Mouse (Mus musculus) left cerebral cortex, postnatal 4 days (tissue): Measurements from ENCODE around the gene Irf6. TPM values are rescaled to one million over a fixed set of nuclear protein-coding genes. Genes with fewer than 3 reads are reported as not detected.

Experiments used
- DNase-seq: peaks from one replicate; pipeline ENCODE4 v3.0.0-alpha.2; 2022
- intact Hi-C: fragments of 180-260 bp; cut with DNase I; formaldehyde crosslinking; loops from one replicate; pipeline ENCODE4 v1.15.1; 2025
- total RNA-seq, 2 experiments: library from RNA; stranded (reverse); gene quantifications; 2 replicates each; pipeline ENCODE4 v1.2.3; 2021

Gene Irf6
- total RNA-seq, 2 experiments from 2014 or later = 0.79 to 1.1 TPM

DNA sequence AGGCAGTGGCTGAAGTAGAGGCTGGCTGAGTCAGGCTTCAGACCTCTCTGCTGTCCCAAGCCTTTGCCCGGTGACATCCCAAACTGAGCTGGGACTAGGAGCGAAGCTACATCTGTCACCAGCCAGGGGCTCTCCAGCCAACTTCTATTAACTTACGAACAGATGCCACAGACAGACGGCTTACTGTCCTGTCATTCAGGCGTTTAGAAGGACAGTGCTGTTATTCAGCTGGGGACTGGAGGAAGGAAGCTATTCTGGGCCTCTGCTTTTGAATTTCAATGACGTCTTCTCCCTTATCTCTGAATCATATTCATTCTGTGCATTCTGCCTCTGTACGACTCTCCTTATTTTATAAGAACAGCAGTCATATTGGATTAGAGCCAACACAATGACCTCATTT, 1.8 kb upstream of the Irf6 start:
- intact Hi-C loops = no loop called here
- DNase-seq = no peak

DNA sequence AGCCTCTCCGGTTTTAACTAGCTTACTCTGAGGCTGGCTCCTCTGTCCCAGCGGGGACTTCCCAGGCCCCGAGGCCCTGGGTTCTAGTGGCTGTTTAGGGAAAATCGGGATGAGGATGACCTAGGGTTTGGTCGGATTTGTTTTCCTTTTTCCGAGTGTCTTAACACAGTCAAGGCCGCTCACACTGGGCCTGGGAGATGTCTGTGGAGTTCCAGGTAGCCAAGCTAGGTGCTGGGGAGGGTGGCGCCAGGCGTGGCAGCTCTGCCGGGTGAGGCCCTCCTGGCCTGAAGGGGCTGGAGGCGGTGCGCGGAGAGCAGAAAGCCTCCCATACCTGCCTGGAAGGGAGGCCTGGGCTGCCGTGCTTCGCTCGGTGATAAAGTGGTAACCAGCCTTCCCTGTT, 650 bp downstream of the Irf6 start:
- intact Hi-C loops = no loop called here
- DNase-seq = no peak

- intact Hi-C loops = no loop called here
- no peak for DNase-seq
These were observed 3.6 kb downstream of the Irf6 start for GRCm38 (mm10) chr1:193156316-193157110.

GRCm38 (mm10) chr1:193157111-193157492, 4.2 kb downstream of the Irf6 start:
- no peak for DNase-seq
- intact Hi-C loops = no loop called here

DNA sequence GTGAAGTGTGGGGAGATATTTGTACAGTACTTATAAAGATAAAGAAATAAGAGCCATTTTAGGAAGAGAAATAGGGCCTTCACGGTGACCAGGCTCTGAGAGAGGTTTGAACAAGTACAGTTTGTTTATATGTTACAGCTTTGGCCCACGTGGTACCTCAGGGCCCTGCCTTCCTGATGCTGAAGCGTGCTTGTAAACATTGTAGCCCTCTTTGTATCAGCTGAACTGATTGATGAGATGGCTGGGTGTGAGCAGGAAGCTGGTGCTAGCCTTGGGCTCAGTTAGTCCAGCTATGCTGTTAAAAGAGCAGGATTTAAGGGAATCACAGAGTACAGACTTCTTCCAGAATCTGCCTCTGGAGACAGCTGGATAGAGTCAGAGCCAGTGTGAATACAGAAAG, 6.3 kb downstream of the Irf6 start:
- intact Hi-C loops = no loop called here
- DNase-seq = no peak

GRCm38 (mm10) chr1:193159613-193160012, 6.7 kb downstream of the Irf6 start:
- DNase-seq = no peak
- intact Hi-C loops = no loop called here

DNA sequence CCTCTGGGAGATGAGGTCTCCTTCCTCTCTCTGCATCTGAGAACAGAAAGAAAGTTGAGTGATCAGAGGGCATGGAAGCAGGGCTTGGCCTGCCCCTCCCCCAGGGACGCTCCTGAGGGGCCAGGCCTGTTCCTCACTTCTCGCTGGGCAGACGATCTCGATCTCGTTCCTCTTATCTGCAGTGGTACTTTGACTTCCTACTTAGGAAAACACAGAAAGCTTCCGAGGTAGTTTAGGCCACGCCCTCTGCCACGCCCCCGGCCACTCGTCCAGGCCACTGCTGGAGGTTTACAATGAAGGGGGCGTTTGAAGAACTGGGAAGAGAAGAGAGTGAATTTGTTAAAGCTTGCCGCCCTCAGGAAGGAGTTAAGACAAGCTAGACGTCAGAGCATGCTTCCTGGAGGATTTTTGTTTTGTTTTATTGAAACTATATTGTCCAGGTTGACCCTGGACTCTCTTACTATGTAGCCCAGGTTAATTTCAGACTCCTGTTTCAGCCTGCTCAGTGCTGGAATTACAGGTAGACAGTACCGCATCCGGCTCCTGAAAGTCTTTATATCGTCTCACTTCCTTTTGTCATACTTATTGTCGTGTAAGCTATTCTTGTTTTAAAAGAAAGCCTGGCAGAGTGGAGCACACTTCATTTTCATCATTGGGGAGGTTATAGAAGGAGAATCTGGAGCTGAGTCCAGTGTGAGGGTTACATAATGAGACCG, 7.6 kb downstream of the Irf6 start:
- no peak for DNase-seq
- intact Hi-C loops = no loop called here

GRCm38 (mm10) chr1:193167746-193168145, 14.8 kb downstream of the Irf6 start, which contains the start of gene A130010J15Rik:
Gene A130010J15Rik, plus strand, starts transcription at chr1:193168046.
- no peak for DNase-seq
- intact Hi-C loops = no loop called here

- intact Hi-C loops = no loop called here
These were observed 16.3 kb downstream of the Irf6 start for GRCm38 (mm10) chr1:193169228-193169627.

DNA sequence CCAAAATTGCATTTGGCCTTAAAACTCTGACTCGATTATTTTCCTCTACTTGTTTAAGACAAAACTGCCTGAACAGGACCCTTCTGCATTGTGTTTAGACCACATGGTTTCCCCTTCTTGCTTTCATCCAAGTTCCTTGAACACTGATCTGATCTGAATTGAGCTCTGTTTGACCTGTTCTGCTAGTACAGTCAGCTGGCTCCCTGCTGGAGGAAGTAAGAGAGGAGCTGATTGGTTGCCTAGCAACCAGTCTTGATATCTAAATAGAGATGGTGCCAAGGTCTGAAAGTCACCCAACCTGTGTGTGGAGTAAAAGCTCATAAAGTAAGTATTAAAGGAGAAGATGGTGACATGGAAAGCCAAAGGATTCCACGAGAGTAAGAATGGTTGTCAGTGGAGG, 16.9 kb downstream of the Irf6 start:
- intact Hi-C loops = no loop called here
- no peak for DNase-seq

More at GRCm38 (mm10) chr1:193169228-193169627, 16.3 kb downstream of the Irf6 start:
- DNase-seq = no peak

DNA sequence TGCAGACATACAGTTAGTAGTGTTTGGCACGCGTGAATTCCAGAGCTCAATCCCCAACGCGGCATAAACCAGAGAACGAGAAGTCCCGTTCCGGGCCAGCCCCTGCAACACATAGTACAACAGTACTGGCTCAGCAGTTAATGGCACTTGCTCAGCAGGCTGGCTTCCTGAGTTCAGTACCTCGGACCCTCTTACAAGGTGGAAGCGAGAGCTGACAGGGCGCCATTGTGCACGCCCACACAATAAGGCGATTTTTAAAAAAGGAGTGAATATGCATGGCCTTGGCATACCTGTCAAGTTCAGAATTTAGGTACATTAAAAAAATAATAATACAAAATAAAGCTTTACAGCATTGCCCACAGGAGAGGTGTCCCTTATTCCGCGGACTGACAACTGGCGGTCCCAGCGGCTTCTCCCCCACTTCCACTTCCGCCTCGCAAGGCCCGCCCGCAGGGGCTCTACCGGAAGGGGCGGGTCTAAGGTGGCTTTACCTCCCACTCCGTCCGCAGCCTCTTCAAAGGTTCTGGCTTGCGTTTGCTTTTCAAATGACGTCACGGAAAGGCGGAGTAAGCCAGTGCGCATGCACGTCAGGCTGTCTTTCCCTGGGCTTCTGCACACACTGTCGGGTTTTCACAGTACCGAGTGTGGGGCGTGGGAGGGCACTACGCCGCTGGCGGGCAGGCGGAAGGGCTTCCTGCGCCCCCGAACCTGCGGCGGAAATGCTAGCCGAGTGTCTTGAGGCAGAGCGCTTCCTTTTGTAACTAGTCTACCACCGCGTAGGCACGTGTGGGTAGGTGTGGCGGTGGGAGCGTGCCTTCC, 20.3 kb downstream of the Irf6 start:
- intact Hi-C loops = no loop called here
- peak; percentile 95 for DNase-seq

DNA sequence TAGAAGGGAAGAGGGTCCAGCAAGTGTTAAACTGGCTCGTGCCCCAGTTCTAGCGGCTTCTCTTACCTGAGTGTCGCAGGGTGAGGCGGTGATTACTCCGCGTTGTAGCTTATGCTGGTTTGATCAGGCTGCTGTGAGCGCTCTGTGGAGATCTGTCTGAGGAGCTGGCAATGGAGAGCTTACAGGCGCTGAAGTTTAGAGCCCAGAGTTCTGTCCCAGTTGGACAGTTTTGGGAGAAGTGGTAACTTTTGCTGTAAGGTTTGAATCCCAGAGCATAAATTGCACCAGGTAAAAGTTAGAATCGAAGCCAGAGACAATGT, 20.9 kb downstream of the Irf6 start:
- DNase-seq = no peak
- intact Hi-C loops = no loop called here

- intact Hi-C loops = no loop called here
- DNase-seq = no peak
These were observed 21.3 kb downstream of the Irf6 start for GRCm38 (mm10) chr1:193174143-193174733.

DNA sequence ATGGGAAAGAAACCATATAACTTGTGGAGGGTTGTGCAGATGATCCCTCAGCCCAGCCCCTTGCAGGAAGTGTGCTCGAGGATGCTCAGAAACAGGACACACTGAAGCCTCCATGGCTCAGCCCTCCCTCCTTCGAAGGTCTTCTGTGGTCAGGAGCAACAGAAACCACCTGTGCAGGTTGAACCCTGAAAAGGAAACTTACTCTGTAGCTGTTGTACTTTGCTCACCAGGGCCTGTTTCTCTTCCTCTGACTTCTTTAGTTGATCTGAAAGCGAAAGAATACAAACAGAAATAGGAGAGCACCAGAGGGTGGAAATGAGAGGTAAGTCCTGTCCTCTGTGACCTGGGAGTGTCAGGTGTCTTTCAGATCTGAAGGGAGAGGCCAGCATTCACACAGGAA, 28.2 kb downstream of the Irf6 start:
- intact Hi-C loops = no loop called here
- no peak for DNase-seq

DNA sequence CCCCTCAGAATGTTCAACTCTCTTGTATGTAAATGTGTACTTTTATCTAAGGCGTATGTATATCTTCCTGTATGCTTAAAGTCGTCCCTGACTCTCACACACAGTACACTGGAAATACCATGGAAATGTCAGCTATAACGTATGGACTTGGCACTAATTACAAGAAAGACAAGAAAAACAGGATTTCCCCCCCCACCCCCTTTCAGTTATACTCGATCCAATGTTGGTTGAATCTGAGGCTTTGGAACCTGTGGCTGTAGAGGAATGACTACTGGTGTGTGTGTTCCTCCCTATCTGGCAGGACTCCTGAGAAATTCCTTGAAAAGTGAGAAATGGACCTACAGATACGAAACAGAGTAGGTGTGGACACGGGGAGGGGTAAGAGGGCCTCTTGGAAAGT, 35.3 kb downstream of the Irf6 start:
- intact Hi-C loops = no loop called here

GRCm38 (mm10) chr1:193189151-193189621, 36.3 kb downstream of the Irf6 start:
- DNase-seq = peak; percentile 21
- intact Hi-C loops = no loop called here

More for the DNA sequence above, 35.3 kb downstream of the Irf6 start:
- no peak for DNase-seq

GRCm38 (mm10) chr1:193189771-193190170, 36.9 kb downstream of the Irf6 start:
- intact Hi-C loops = no loop called here
- no peak for DNase-seq

- intact Hi-C loops = no loop called here
- DNase-seq = no peak
These were observed 38.9 kb downstream of the Irf6 start for GRCm38 (mm10) chr1:193191675-193192283.

GRCm38 (mm10) chr1:193194416-193195140, 41.7 kb downstream of the Irf6 start:
- intact Hi-C loops = no loop called here
- peak; percentile 60 for DNase-seq
